Mouse (Mus musculus): Measurements from ENCODE around the gene Gpr137c.
A peak's percentile ranks its signal among the peaks of the same experiment; 100 is the strongest.

Gene Gpr137c

GRCm38 (mm10) chr14:45219281-45220089 lies at the start of gene Gpr137c:
Gene Gpr137c, plus strand, starts transcription at chr14:45219717.
- DNase-seq (ENCODE audit: extremely low spot score, low spot score) = peak; percentile 94

- no peak for DNase-seq (ENCODE audit: extremely low spot score, low spot score)
Measured at GRCm38 (mm10) chr14:45172260-45172659, 47.3 kb upstream of the Gpr137c start.

GRCm38 (mm10) chr14:45175012-45175740 lies 44.3 kb upstream of the Gpr137c start:
- no peak for DNase-seq (ENCODE audit: extremely low spot score, low spot score)

- no peak for DNase-seq (ENCODE audit: extremely low spot score, low spot score)
Measured at GRCm38 (mm10) chr14:45179186-45179585, 40.3 kb upstream of the Gpr137c start.

- DNase-seq (ENCODE audit: extremely low spot score, low spot score) = no peak
Measured at GRCm38 (mm10) chr14:45179606-45180005, 39.9 kb upstream of the Gpr137c start.

- DNase-seq (ENCODE audit: extremely low spot score, low spot score) = no peak
Measured at GRCm38 (mm10) chr14:45181611-45182010, 37.9 kb upstream of the Gpr137c start.

- no peak for DNase-seq (ENCODE audit: extremely low spot score, low spot score)
Measured at GRCm38 (mm10) chr14:45190999-45191398, 28.5 kb upstream of the Gpr137c start.

- no peak for DNase-seq (ENCODE audit: extremely low spot score, low spot score)
Measured at GRCm38 (mm10) chr14:45200607-45201006, 18.9 kb upstream of the Gpr137c start.

GRCm38 (mm10) chr14:45210683-45211082 lies 8.8 kb upstream of the Gpr137c start:
- no peak for DNase-seq (ENCODE audit: extremely low spot score, low spot score)

GRCm38 (mm10) chr14:45211431-45211830 lies 8.1 kb upstream of the Gpr137c start:
- no peak for DNase-seq (ENCODE audit: extremely low spot score, low spot score)

- DNase-seq (ENCODE audit: extremely low spot score, low spot score) = no peak
Measured at GRCm38 (mm10) chr14:45216711-45217340, 2.7 kb upstream of the Gpr137c start.

- no peak for DNase-seq (ENCODE audit: extremely low spot score, low spot score)
Measured at GRCm38 (mm10) chr14:45217693-45218092, 1.8 kb upstream of the Gpr137c start.

GRCm38 (mm10) chr14:45220090-45220956 lies 806 bp downstream of the Gpr137c start, which contains the start of gene Txndc16:
Gene Txndc16, minus strand, starts transcription at chr14:45220328.
- DNase-seq (ENCODE audit: extremely low spot score, low spot score) = peak; percentile 79

- no peak for DNase-seq (ENCODE audit: extremely low spot score, low spot score)
Measured at GRCm38 (mm10) chr14:45220957-45221630, 1.6 kb downstream of the Gpr137c start.

GRCm38 (mm10) chr14:45239042-45239441 lies 19.5 kb downstream of the Gpr137c start:
- DNase-seq (ENCODE audit: extremely low spot score, low spot score) = no peak

- DNase-seq (ENCODE audit: extremely low spot score, low spot score) = no peak
Measured at GRCm38 (mm10) chr14:45241613-45242012, 22.1 kb downstream of the Gpr137c start.

- no peak for DNase-seq (ENCODE audit: extremely low spot score, low spot score)
Measured at GRCm38 (mm10) chr14:45251548-45252076, 32.1 kb downstream of the Gpr137c start.

GRCm38 (mm10) chr14:45263831-45264592 lies 44.5 kb downstream of the Gpr137c start:
- no peak for DNase-seq (ENCODE audit: extremely low spot score, low spot score)

- DNase-seq (ENCODE audit: extremely low spot score, low spot score) = no peak
Measured at GRCm38 (mm10) chr14:45275816-45276215, 56.3 kb downstream of the Gpr137c start.

Measured in neural tube, embryonic 10.5 days (tissue).